Mouse (Mus musculus) myocyte (in vitro differentiated cells): ENCODE data around the gene Gm20388.

Experiments
- POLR2A ChIP-seq: IDR thresholded peaks from one replicate; pipeline ENCODE4 v1.6.1; 2011; ENCODE audit warnings: low read depth, mild to moderate bottlenecking, control low read depth, moderate library complexity; ENCODE audit not compliant: insufficient read length
- POLR2AphosphoS2 ChIP-seq: IDR thresholded peaks from one replicate; pipeline ENCODE4 v1.6.1; 2011; ENCODE audit warnings: low read depth, control low read depth; ENCODE audit not compliant: insufficient read length
- USF1 ChIP-seq: IDR thresholded peaks from one replicate; pipeline ENCODE4 v1.6.1; 2011; ENCODE audit warnings: low read depth, mild to moderate bottlenecking, control low read depth, moderate library complexity

DNA sequence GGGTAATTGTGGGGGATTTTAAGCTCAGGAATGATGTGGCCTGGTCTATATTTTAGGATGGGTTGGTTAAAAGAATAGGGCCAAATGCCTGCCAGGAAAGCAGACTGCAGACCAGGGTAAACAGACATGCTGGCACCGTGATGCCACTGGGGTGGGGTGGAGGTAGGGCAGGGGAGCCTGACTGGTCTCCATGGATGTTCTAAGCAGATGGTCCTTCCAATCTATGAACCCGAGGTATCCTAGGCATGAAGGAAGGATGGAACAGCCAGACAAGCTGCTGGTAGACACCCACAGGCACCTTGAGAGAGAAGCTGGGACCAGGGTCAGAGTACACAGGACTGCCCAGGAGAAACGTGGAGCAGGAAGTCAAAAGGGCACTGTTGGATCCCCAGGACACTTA, 3936.9 kb downstream of the Gm20388 start:
- TF ChIP-seq POLR2AphosphoS2 (no peak), POLR2A (no peak), USF1 (no peak)
